Mouse (Mus musculus) heart, embryonic 14.5 days (tissue): Measurements from ENCODE around the gene Arhgef18. TPM values are rescaled to one million over a fixed set of nuclear protein-coding genes. Genes with fewer than 3 reads are reported as not detected.

Source experiments
- ATAC-seq: fragments of 200-750 bp; cut with Nextera tagmentation; 2 replicates; pipeline ENCODE4 v1.8.0; 2017; ENCODE audit warnings: low read depth, moderate TSS enrichment; ENCODE audit not compliant: insufficient number of reproducible peaks, insufficient read depth, low FRiP score
- H3K27ac ChIP-seq, 2 experiments: fragments of 200-500 bp in 1 of 2; fragments of 300-500 bp in 1 of 2; sonication (generic) in 1 of 2; replicated peaks in 1 of 2; 2 replicates each; pipeline ENCODE4 v1.5.1; 2012 to 2014; ENCODE audit warnings: low read depth in 2 of 2, low read length in 2 of 2, control low read depth in 1 of 2, mild to moderate bottlenecking in 1 of 2, mixed read lengths in 1 of 2; ENCODE audit not compliant: control insufficient read depth in 1 of 2, insufficient read depth in 1 of 2
- H3K27me3 ChIP-seq: fragments of 300-500 bp; sonication (generic); 2 replicates; pipeline ENCODE4 v1.6.1; 2014; ENCODE audit warnings: mild to moderate bottlenecking, low read length, control low read depth; ENCODE audit not compliant: control insufficient read depth, insufficient read depth
- H3K36me3 ChIP-seq: fragments of 300-500 bp; sonication (generic); 2 replicates; pipeline ENCODE4 v1.6.1; 2014; ENCODE audit warnings: mild to moderate bottlenecking, control low read depth, low read length, mixed read lengths; ENCODE audit not compliant: control insufficient read depth, insufficient read depth
- H3K4me1 ChIP-seq, 2 experiments: fragments of 200-500 bp in 1 of 2; fragments of 300-500 bp in 1 of 2; sonication (generic) in 1 of 2; 2 replicates each; pipeline ENCODE4 v1.6.1; 2012 to 2014; ENCODE audit warnings: low read length in 2 of 2, control low read depth in 1 of 2, mixed read lengths in 1 of 2; ENCODE audit not compliant: control insufficient read depth in 2 of 2, insufficient read depth in 2 of 2
- H3K4me2 ChIP-seq: fragments of 300-500 bp; sonication (generic); 2 replicates; pipeline ENCODE4 v1.6.1; 2014; ENCODE audit warnings: mild to moderate bottlenecking, low read length
- H3K4me3 ChIP-seq, 2 experiments: fragments of 200-500 bp in 1 of 2; fragments of 300-500 bp in 1 of 2; sonication (generic) in 1 of 2; 2 replicates each; pipeline ENCODE4 v1.5.1; 2012 to 2014; ENCODE audit warnings: low read length in 2 of 2, mild to moderate bottlenecking in 2 of 2, control low read depth in 1 of 2, low read depth in 1 of 2, moderate library complexity in 1 of 2; ENCODE audit not compliant: control insufficient read depth in 1 of 2, insufficient read depth in 1 of 2
- H3K9ac ChIP-seq: fragments of 300-500 bp; sonication (generic); 2 replicates; pipeline ENCODE4 v1.6.1; 2014; ENCODE audit warnings: mild to moderate bottlenecking, low read length
- H3K9me3 ChIP-seq: fragments of 300-500 bp; sonication (generic); 2 replicates; pipeline ENCODE4 v1.6.1; 2016; ENCODE audit warnings: low read length, control low read depth; ENCODE audit not compliant: control insufficient read depth
- WGBS: fragments of 180-500 bp; shearing (Covaris S2); extraction: QIAGEN DNeasy Blood & Tissue Kit; methylation state at CpG from one replicate; pipeline ENCODE4 v1.1.7; 2014; 5-methylcytosine and 5-hydroxymethylcytosine counted together
- polyA plus RNA-seq: library from polyadenylated mRNA; unstranded; fragments of >200 nt; fragmentation: Nextera tagmentation; extraction: Ambion mirVana; gene quantifications from 2 replicates; pipeline ENCODE4 v1.2.1, GENCODE M21; 2014

The Arhgef18 gene
- polyA plus RNA-seq, 1 experiment from 2014 or later: 4.6 TPM

- peaks cover 63% of the 10 kb centered on the region for H3K36me3 ChIP-seq
- H3K4me2 ChIP-seq: no peak overlapping the region
- H3K9me3 ChIP-seq: no peaks in the 10 kb centered on the region
- WGBS: 63% methylated on average over 2 of the region's 2 CpGs
- no peak for ATAC-seq
- no peak overlapping the region for H3K9ac ChIP-seq
- H3K4me1 ChIP-seq: no peaks in the 10 kb centered on the region
- H3K27me3 ChIP-seq: no peaks in the 10 kb centered on the region
- no peak overlapping the region for H3K27ac ChIP-seq
- no peak overlapping the region for H3K4me3 ChIP-seq
These were observed 37.2 kb downstream of the Arhgef18 start for GRCm38 (mm10) chr8:3429966-3430365.

GRCm38 (mm10) chr8:3431113-3431512, 38.3 kb downstream of the Arhgef18 start:
- H3K27me3 ChIP-seq: no peaks in the 10 kb centered on the region
- no peak overlapping the region for H3K4me2 ChIP-seq
- no peak overlapping the region for H3K9ac ChIP-seq
- no peak overlapping the region for H3K27ac ChIP-seq
- H3K4me1 ChIP-seq: no peaks in the 10 kb centered on the region
- no peak for ATAC-seq
- no peak overlapping the region for H3K4me3 ChIP-seq
- no peaks in the 10 kb centered on the region for H3K9me3 ChIP-seq
- 77% methylated on average over 3 of the region's 3 CpGs for WGBS
- peaks cover 74% of the 10 kb centered on the region for H3K36me3 ChIP-seq

GRCm38 (mm10) chr8:3436492-3436891, 43.7 kb downstream of the Arhgef18 start:
- WGBS: 77% methylated on average over 5 of the region's 6 CpGs
- H3K9ac ChIP-seq: no peak overlapping the region
- ATAC-seq: no peak

GRCm38 (mm10) chr8:3439510-3439909, 46.7 kb downstream of the Arhgef18 start:
- H3K4me1 ChIP-seq: no peaks in the 10 kb centered on the region

More at GRCm38 (mm10) chr8:3436492-3436891, 43.7 kb downstream of the Arhgef18 start:
- Histone ChIP-seq H3K27me3 (no peaks in the 10 kb centered on the region), H3K4me1 (no peaks in the 10 kb centered on the region), H3K9me3 (no peaks in the 10 kb centered on the region), H3K27ac (no peak overlapping the region), H3K4me2 (no peak overlapping the region), H3K36me3 (peaks cover 98% of the 10 kb centered on the region), H3K4me3 (no peak overlapping the region)

GRCm38 (mm10) chr8:3449226-3449625, 56.4 kb downstream of the Arhgef18 start:
- no peak overlapping the region for H3K4me3 ChIP-seq
- no peaks in the 10 kb centered on the region for H3K9me3 ChIP-seq
- 79% methylated on average over 2 of the region's 2 CpGs for WGBS
- H3K9ac ChIP-seq: no peak overlapping the region
- no peak overlapping the region for H3K27ac ChIP-seq
- H3K27me3 ChIP-seq: no peaks in the 10 kb centered on the region
- no peaks in the 10 kb centered on the region for H3K4me1 ChIP-seq
- H3K4me2 ChIP-seq: no peak overlapping the region
- no peak for ATAC-seq
- H3K36me3 ChIP-seq: peaks cover 84% of the 10 kb centered on the region

More at GRCm38 (mm10) chr8:3439510-3439909, 46.7 kb downstream of the Arhgef18 start:
- Histone ChIP-seq H3K9me3 (no peaks in the 10 kb centered on the region), H3K4me2 (no peak overlapping the region), H3K27ac (no peak overlapping the region), H3K36me3 (peaks cover 80% of the 10 kb centered on the region), H3K27me3 (no peaks in the 10 kb centered on the region), H3K4me3 (no peak overlapping the region), H3K9ac (no peak overlapping the region)
- ATAC-seq: no peak
- 70% methylated on average over 12 of the region's 12 CpGs for WGBS

- Histone ChIP-seq H3K4me3 (no peak overlapping the region), H3K9me3 (no peaks in the 10 kb centered on the region), H3K27me3 (no peaks in the 10 kb centered on the region), H3K9ac (no peak overlapping the region), H3K4me1 (no peaks in the 10 kb centered on the region), H3K27ac (no peak overlapping the region), H3K4me2 (no peak overlapping the region), H3K36me3 (peaks cover 90% of the 10 kb centered on the region)
- 36% methylated on average over 5 of the region's 5 CpGs for WGBS
- ATAC-seq: no peak; the same call in 1 of the 2 replicates
These were observed 57.9 kb downstream of the Arhgef18 start for GRCm38 (mm10) chr8:3450670-3451069.

- Histone ChIP-seq H3K27me3 (no peaks in the 10 kb centered on the region), H3K36me3 (peaks cover 96% of the 10 kb centered on the region), H3K4me3 (no peak overlapping the region), H3K4me1 (no peaks in the 10 kb centered on the region), H3K9me3 (no peaks in the 10 kb centered on the region), H3K27ac (no peak overlapping the region), H3K4me2 (no peak overlapping the region), H3K9ac (no peak overlapping the region)
- ATAC-seq: no peak
- 95% methylated on average over 25 of the region's 25 CpGs for WGBS
These were observed 59.2 kb downstream of the Arhgef18 start for GRCm38 (mm10) chr8:3451992-3452391.

- no peaks in the 10 kb centered on the region for H3K27me3 ChIP-seq
- no peak overlapping the region for H3K9ac ChIP-seq
- H3K27ac ChIP-seq: no peak overlapping the region
- no peaks in the 10 kb centered on the region for H3K9me3 ChIP-seq
- peaks cover 15% of the 10 kb centered on the region; the same call in 1 of the 2 replicates for H3K36me3 ChIP-seq
- WGBS: 87% methylated on average over 2 of the region's 2 CpGs
- no peak for ATAC-seq
- no peaks in the 10 kb centered on the region; a peak in 1 of 4 replicates for H3K4me1 ChIP-seq
- H3K4me2 ChIP-seq: no peak overlapping the region
- no peak overlapping the region for H3K4me3 ChIP-seq
These were observed 70.4 kb downstream of the Arhgef18 start for GRCm38 (mm10) chr8:3463248-3463647.
